Mouse (Mus musculus) megakaryocyte, embryonic 14.5 days (primary cell): ENCODE measurements around the gene Dact2.

ENCODE experiments used
- FLI1 ChIP-seq: IDR thresholded peaks from 2 replicates; pipeline ENCODE4 v1.6.1; 2012; ENCODE audit warnings: low read length, inconsistent platforms, mixed read lengths
- GATA1 ChIP-seq: IDR thresholded peaks from 3 replicates; pipeline ENCODE4 v1.6.1; 2012; ENCODE audit warnings: mixed read lengths, low read length, inconsistent platforms, borderline replicate concordance

- TF ChIP-seq GATA1 (no peak), FLI1 (no peak)
Observed at GRCm38 (mm10) chr17:14201281-14201787, 2.8 kb downstream of the Dact2 start.
